In genomic region chr12:80060338-80060737, GRCm38 (mm10) we compare ENCODE assay signal across 9 mouse cellular contexts. TPM values are rescaled to one million over a fixed set of nuclear protein-coding genes. Genes with fewer than 3 reads are reported as not detected.
DNase-seq lines count a peak whose midpoint lies in the region; ATAC-seq and TF ChIP-seq lines count a peak whose summit lies in the region.
"Had no signal": no experiment of that assay in that cellular context is flagged by ENCODE, and none has a peak within 500 bp of the region (broad histone marks: within the 10 kb centered on the region; RNA-seq: fewer than 3 reads in every experiment).

No protein-coding gene starts in this region.

- H3K4me3 ChIP-seq in gastrocnemius, adult 2 months: no peak overlapping the region
- no peak overlapping the region for H3K4me3 ChIP-seq in limb, embryonic 15.5 days

- peaks cover 30% of the 10 kb centered on the region for H3K4me1 ChIP-seq in limb, embryonic 15.5 days

- no peaks in the 10 kb centered on the region for H3K27me3 ChIP-seq in limb, embryonic 15.5 days

- no peak for DNase-seq in gastrocnemius, adult 2 months
- DNase-seq in gastrocnemius, postnatal 10 days: no peak
- peak; percentile 63 for DNase-seq in ES-CJ7 (ENCODE audit: low read depth, low spot score)
- peak; percentile 32 to 33 for DNase-seq in heart, postnatal 10 days
- DNase-seq in layer of hippocampus, postnatal 25 days (ENCODE audit: extremely low spot score in 1 of 2, low spot score in 1 of 2): no peak
- no peak for DNase-seq in T-cell, adult 2 months (ENCODE audit: low spot score)
- no peak for DNase-seq in frontal cortex, postnatal 14 days (ENCODE audit: low spot score in 2 of 2)

- TF ChIP-seq CTCF in gastrocnemius, adult 2 months (IDR thresholded peaks at IDR 0.05): no peak

- 60% methylated on average over 9 of the region's 9 CpGs for WGBS in limb, embryonic 15.5 days

- intact Hi-C loops in gastrocnemius, adult 2 months (cut with DNase I): no loop called here
- intact Hi-C loops in heart, postnatal 10 days (cut with DNase I): loop anchor here (5.0 kb wide), 4 partner anchors 38 to 448 kb away; no protein-coding TSS in a partner anchor

- H3K9me3 ChIP-seq in limb, embryonic 15.5 days: no peaks in the 10 kb centered on the region
- H3K9me3 ChIP-seq: G1E had no signal

- no peak for ATAC-seq in limb, embryonic 15.5 days (ENCODE audit: insufficient number of reproducible peaks, low FRiP score, low TSS enrichment, low read depth)

- peak overlapping the region; percentile 67 for H3K27ac ChIP-seq in gastrocnemius, adult 2 months
- peak overlapping the region; percentile 33; the same call in 1 of the 2 replicates for H3K27ac ChIP-seq in limb, embryonic 15.5 days

- no peak overlapping the region for H3K4me2 ChIP-seq in limb, embryonic 15.5 days

- H3K9ac ChIP-seq in limb, embryonic 15.5 days: no peak overlapping the region

- H3K36me3 ChIP-seq in limb, embryonic 15.5 days: no peaks in the 10 kb centered on the region
- H3K36me3 ChIP-seq: G1E had no signal

RNA-seq across cellular contexts. Expression of gene Zfp36l1, which starts 52.5 kb away (rescaled TPM):
- 10 to 100 TPM; 25.7 to 46.6 TPM for total RNA-seq in gastrocnemius, adult 2 months (2021)
- 10 to 100 TPM; 80.4 to 90.5 TPM for total RNA-seq in gastrocnemius, postnatal 10 days (2021)
- total RNA-seq in heart, postnatal 10 days (2021): 100 to 1,000 TPM; 126 to 152 TPM
- polyA plus RNA-seq in limb, embryonic 15.5 days (2015; fragmentation: Nextera tagmentation; extraction: Ambion mirVana): 147 and 148 TPM in 2 replicates
- 10 to 100 TPM; 37.2 to 40.8 TPM for total RNA-seq in layer of hippocampus, postnatal 25 days (2021)

Comparison
In these comparisons a context has a peak if more than half of its experiments do, and no peak if none do; other contexts are left out.
1. DNase-seq: peak in ES-CJ7 (single experiment) and heart, postnatal 10 days (2 of 2); none in gastrocnemius, adult 2 months (single experiment), gastrocnemius, postnatal 10 days (single experiment), layer of hippocampus, postnatal 25 days (0 of 2), T-cell, adult 2 months (single experiment) and frontal cortex, postnatal 14 days (0 of 2).